Mouse (Mus musculus): ENCODE measurements at regions not wholly inside any gene's neighbourhood (a gene's known extent, or its start where the extent isn't known, plus 50 kb on each side); places are given as distances from the start of the nearest gene placed in this dataset.

DNA sequence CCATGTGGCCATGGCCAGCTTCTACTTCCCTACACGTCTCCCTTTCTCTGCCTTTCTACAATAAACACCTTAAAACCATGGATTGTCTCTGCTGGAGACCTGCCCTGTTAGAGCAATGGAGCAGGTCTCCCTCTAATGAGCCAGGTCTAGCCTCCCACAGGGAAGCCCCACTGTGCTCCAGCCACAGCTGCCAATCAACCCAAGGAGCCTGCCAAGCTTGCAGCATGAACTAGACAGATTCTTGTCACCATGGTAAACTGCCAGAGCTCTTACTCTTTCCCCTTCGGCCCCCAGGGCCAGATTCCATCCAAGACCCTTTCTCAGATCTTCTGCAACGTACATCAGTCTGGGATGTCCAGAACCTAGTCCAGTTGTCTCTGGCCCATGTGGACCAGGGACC is 217.1 kb upstream of the Fam241a start:
- TF ChIP-seq POLR2A (IDR thresholded peaks at IDR 0.05; ENCODE audit: borderline replicate concordance, control insufficient read depth, low read depth, low read length) (no peak), CTCF (IDR thresholded peaks at IDR 0.05; ENCODE audit: control insufficient read depth, insufficient read depth, low read length) (no peak)
